Mouse (Mus musculus) bone marrow, adult 2 months (tissue): ENCODE results near the gene Sac3d1. TPM values are rescaled to one million over a fixed set of nuclear protein-coding genes. Genes with fewer than 3 reads are reported as not detected.

ENCODE experiments used
- H3K27ac ChIP-seq: fragments of 200-500 bp; 2 replicates; pipeline ENCODE4 v1.5.1; 2012; ENCODE audit warnings: low read depth, mild to moderate bottlenecking, control low read depth, inconsistent platforms, low read length; ENCODE audit not compliant: control insufficient read depth, poor library complexity, insufficient read depth
- H3K4me1 ChIP-seq: fragments of 200-500 bp; 2 replicates; pipeline ENCODE4 v1.6.1; 2011; ENCODE audit warnings: low read length; ENCODE audit not compliant: control insufficient read depth, insufficient read depth
- H3K4me3 ChIP-seq: fragments of 200-500 bp; replicated peaks from 2 replicates; pipeline ENCODE3; 2011; ENCODE audit warnings: mild to moderate bottlenecking, low read depth, low read length, control low read depth; ENCODE audit not compliant: control insufficient read depth
- CTCF ChIP-seq: fragments of 200-500 bp; IDR thresholded peaks from 2 replicates; pipeline ENCODE4 v1.5.1; 2011; ENCODE audit warnings: low read length, control low read depth; ENCODE audit not compliant: control insufficient read depth, insufficient read depth
- POLR2A ChIP-seq: fragments of 200-500 bp; IDR thresholded peaks from 2 replicates; pipeline ENCODE4 v1.6.1; 2011; ENCODE audit warnings: low read depth, mild to moderate bottlenecking, control low read depth, low read length, borderline replicate concordance; ENCODE audit not compliant: control insufficient read depth
- WGBS: fragments of 180-500 bp; shearing (Covaris S2); methylation state at CpG from one replicate; pipeline ENCODE4 v1.1.7; 2018; 5-methylcytosine and 5-hydroxymethylcytosine counted together
- polyA plus RNA-seq: library from polyadenylated mRNA; stranded (reverse); fragments of >200 nt; gene quantifications from 2 replicates; pipeline ENCODE4 v1.2.4, GENCODE M21; 2011; ENCODE audit warnings: low replicate concordance; ENCODE audit not compliant: missing spikeins, insufficient read depth, insufficient read length

Sac3d1 gene
- polyA plus RNA-seq, 1 experiment = 6.0 TPM

DNA sequence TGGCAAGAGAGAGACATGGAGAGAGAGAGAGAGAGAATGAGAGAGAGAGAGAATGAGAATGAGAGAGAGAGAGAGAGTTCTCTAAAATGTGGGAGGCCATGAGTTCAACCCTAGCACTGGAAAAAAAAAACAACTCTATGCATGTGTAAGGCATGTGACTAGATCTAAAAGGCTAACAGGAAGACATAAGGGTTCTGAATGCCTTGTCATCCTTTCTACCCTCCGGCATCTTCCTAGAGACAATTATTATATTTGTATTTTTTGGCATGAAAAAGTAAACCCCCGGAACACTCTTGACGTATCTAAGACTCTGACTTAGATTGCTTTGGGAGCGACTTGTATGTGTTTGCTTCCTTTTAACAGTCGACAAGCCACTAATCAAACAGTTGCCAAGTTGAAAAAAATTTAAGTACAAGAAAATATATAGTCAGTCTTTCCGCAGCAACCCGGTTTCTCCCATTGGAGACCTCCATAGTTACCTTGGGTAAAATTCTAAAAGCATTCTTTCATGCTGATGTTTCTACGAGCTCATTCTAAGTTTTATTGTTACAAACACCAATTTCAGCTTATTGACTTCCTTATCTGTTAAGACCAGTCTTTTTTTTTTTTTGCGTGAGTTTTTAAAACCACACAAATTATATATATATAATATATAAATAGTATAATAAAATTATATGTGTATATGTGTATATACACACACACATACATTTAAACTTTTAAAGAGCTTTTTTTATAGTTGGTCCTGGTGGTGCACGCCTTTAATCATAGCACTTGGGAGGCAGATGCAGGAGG is 8.5 kb upstream of the Sac3d1 start:
- no peak for TF ChIP-seq CTCF
- no peak for TF ChIP-seq POLR2A
- Histone ChIP-seq H3K27ac (no peak overlapping the region), H3K4me3 (peak overlapping the region; percentile 76), H3K4me1 (peaks cover 2% of the 10 kb centered on the region; the same call in 1 of the 2 replicates)
- WGBS = 50% methylated on average over 10 of the region's 10 CpGs

DNA sequence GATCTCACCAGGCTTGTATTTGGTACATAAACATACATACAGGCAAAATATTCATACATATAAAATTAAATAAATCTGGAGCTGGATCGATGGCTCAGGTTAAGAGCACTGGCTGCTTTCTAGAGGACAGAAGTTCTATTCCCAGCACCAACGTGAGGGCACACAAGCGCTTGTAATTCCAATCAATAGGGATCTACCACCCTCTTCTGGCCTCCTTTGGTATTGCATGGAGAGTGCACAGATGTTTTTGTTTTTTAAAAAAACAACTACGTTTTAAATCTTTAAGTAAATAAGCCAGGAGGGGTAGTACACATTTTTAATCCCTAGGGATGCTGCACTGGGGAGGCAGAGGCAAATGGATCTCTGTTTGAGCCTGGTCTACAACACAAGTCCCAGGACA is 7.8 kb upstream of the Sac3d1 start:
- WGBS = 24% methylated on average over 4 of the region's 4 CpGs
- H3K27ac ChIP-seq = no peak overlapping the region
- peak overlapping the region; percentile 21 for H3K4me3 ChIP-seq

DNA sequence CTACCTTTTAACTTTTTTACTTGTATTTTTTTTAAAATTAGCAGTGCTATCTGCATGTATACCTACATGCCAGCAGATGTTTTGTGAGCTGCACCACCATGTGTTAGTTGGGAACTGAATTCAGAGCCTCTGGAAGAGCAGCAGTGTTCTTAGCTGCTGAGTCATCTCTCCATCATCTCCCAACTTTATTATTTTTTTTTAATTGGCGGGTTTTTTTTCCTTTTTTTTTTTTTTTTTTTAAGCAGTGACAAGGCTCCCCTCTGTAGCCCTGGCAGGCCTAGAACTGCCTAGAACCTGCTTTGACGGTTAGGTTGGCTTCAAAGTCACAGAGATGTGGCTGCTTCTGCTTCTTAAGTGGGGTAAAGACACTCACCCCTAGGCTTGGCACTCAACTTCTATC is 6.4 kb upstream of the Sac3d1 start:
- 71% methylated on average over 2 of the region's 2 CpGs for WGBS
- Histone ChIP-seq H3K27ac (no peak overlapping the region), H3K4me1 (no peaks in the 10 kb centered on the region; the same call in 1 of the 2 replicates), H3K4me3 (no peak overlapping the region)
- no peak for TF ChIP-seq POLR2A
- TF ChIP-seq CTCF = no peak

More for the DNA sequence above, 7.8 kb upstream of the Sac3d1 start:
- no peaks in the 10 kb centered on the region; the same call in 1 of the 2 replicates for H3K4me1 ChIP-seq
- TF ChIP-seq CTCF (peak; percentile 52), POLR2A (no peak)

DNA sequence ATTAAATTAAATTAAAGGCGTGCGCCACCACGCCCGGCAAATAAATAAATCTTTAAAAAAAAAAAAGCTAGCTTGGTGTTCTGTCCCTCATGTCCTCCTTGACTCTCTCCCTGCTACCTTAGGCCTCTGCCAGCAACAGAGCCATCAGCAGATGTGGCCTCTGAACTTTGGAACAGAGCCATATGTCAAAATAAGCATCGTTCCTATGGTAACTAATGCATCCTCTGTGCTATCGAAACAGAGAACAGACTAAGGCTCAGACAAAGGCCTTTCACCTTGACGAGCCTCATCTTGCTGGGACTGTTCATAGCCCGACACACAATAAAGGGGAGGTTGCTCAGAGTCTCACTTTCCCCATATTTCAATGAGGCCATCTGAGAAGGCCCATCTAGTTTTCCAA is 4.9 kb upstream of the Sac3d1 start:
- 84% methylated on average over 8 of the region's 8 CpGs for WGBS
- H3K27ac ChIP-seq = no peak overlapping the region
- TF ChIP-seq POLR2A (no peak), CTCF (no peak)
- no peak overlapping the region for H3K4me3 ChIP-seq
- H3K4me1 ChIP-seq = no peaks in the 10 kb centered on the region

DNA sequence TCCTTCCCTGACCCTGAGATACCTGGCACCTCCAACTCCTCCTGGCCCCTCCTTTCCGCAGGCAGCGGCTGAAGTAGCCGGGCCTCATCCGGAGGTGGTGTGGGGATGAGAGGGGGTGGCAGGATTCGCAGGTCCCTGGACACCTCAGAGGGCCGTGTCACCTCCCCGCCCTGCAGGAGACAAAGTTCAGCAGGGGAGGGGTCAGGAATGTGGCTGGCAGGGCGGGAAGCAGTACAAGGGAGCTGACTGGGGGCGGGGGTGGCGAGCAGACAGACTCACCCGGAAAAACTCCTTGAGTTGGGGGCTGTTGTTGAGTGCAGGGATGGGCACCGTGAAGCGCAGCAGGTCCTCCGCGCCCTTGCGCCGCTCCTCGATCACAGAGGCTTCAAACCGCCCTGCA is 3.3 kb upstream of the Sac3d1 start:
- H3K27ac ChIP-seq = no peak overlapping the region
- no peaks in the 10 kb centered on the region for H3K4me1 ChIP-seq
- WGBS = 92% methylated on average over 19 of the region's 19 CpGs
- H3K4me3 ChIP-seq = no peak overlapping the region
- TF ChIP-seq CTCF (no peak), POLR2A (no peak)

DNA sequence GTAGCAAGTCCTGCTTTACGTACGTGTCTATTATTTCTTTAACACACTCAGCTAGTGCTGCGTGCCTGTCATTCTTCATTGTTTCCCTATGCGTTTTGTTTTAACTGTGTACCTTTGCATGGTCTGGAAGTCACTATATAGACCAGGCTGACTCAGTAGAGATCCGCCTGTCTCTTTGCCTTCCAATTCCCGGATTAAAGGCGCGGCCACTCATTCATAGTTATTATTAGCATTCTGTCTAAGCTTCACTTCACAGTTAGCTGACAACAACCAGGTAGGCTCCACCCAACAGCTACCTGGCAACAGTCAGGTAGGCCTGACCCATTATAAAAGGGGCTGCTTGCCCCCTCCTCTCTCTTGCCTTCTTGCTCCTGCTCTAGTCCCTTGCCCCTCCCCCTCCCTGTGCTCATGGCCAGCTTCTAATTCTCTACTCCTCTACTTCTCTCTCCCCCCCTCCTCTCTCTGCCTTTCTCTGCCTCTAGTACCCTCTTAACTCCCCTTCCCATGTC is 281 bp upstream of the Sac3d1 start:
- under 1% methylated on average over 8 of the region's 8 CpGs for WGBS
- no peak for TF ChIP-seq POLR2A
- no peak for TF ChIP-seq CTCF
- Histone ChIP-seq H3K4me1 (no peaks in the 10 kb centered on the region), H3K27ac (no peak overlapping the region), H3K4me3 (peak overlapping the region; percentile 99)

DNA sequence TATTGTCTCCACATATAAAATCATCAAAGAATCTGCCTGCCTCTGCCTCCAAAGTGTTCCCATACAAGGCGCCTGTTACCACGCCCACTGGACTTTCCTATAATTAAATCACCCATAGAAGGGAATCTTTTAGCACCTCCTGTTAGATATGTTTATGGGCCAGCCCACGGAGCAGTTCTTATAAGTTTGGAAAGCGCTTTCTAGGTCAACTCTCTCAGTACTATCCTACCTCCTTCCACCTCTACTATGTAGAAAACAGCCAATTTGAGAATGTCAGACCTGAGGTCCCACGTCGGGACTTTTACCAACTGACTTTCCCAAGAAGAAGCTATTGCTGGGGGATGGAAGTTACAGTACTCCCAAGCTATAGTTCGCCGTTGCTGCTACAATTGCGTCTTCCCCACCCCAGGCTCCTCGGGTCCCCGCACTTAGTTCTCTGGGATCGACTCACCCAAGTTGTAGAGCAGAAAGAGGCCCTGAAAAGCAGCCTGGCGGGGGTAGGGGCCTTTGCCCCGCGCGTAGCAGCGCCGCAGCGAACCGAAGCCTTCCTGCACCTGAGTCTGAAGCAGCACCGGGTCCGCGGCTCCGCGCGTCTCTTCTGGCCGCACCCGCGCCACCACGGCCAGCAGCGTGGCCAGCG is 984 bp downstream of the Sac3d1 start:
- H3K4me1 ChIP-seq = no peaks in the 10 kb centered on the region
- H3K27ac ChIP-seq = peak overlapping the region; percentile 98
- TF ChIP-seq POLR2A = no peak
- no peak for TF ChIP-seq CTCF
- WGBS = 4% methylated on average over 32 of the region's 32 CpGs
- H3K4me3 ChIP-seq = peak overlapping the region; percentile 99

DNA sequence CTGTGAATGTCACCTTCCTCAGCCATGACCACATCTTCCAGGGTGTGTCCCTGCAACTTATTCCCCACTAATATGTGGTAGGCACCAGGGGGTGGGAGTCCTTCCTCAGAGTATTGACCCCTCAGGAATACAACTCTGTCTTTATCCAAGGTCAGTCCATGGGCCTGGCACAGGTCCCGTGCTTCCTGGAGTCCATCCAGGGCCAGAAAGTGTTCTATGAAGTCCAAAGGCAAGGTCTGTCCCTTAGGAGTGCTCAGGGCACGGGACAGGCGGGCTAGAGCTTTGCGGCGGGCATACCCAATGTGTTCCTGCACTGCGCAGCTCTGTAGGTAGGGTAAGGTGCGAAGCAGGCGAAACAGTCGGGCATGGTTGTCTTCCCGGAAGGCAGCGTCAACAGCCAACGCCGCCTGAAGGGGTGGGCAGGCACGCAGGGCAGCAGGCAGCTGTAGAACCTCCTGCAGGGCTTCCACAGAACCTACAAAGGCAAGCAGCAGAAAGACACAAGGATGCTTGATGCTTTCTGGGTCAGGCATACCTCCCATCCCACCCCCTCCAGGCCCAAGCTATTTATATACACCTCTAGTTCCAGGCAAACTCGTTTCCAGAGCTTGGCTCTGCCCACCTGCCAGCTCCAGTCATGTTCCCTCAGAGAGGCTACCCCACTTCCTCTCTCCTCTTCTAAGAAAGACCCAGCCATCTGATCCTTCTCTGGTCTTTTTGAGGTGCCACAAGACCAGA is 2.2 kb downstream of the Sac3d1 start:
- WGBS = 90% methylated on average over 15 of the region's 15 CpGs
- Histone ChIP-seq H3K4me3 (no peak overlapping the region), H3K27ac (no peak overlapping the region), H3K4me1 (no peaks in the 10 kb centered on the region)
- TF ChIP-seq POLR2A = no peak; the same call in 1 of the 2 replicates
- TF ChIP-seq CTCF = no peak
